Mouse (Mus musculus) embryonic facial prominence, embryonic 11.5 days (tissue): Measurements from ENCODE around the gene Col4a1. TPM values are rescaled to one million over a fixed set of nuclear protein-coding genes. Genes with fewer than 3 reads are reported as not detected.

Experiments
- ATAC-seq: fragments of 200-750 bp; cut with Nextera tagmentation; replicated peaks from 2 replicates; pipeline ENCODE4 v1.8.0; 2017; ENCODE audit warnings: low read depth; ENCODE audit not compliant: insufficient number of reproducible peaks, low FRiP score, low TSS enrichment
- DNase-seq: peaks from one replicate; pipeline ENCODE4 v3.0.0-alpha.2; 2015; ENCODE audit warnings: low spot score
- H3K27ac ChIP-seq: fragments of 300-500 bp; sonication (generic); replicated peaks from 2 replicates; pipeline ENCODE4 v1.5.1; 2014; ENCODE audit warnings: mild to moderate bottlenecking, low read depth, low read length, control low read depth
- H3K27me3 ChIP-seq: fragments of 300-500 bp; sonication (generic); 2 replicates; pipeline ENCODE4 v1.6.1; 2014; ENCODE audit warnings: mild to moderate bottlenecking, low read length, moderate library complexity, mixed read lengths; ENCODE audit not compliant: control insufficient read depth, insufficient read depth
- H3K36me3 ChIP-seq: fragments of 300-500 bp; sonication (generic); replicated peaks from 2 replicates; pipeline ENCODE4 v1.6.1; 2014; ENCODE audit warnings: low read depth, mild to moderate bottlenecking, low read length, moderate library complexity, mixed read lengths; ENCODE audit not compliant: control insufficient read depth, insufficient read depth
- H3K4me1 ChIP-seq: fragments of 300-500 bp; sonication (generic); 2 replicates; pipeline ENCODE4 v1.6.1; 2014; ENCODE audit warnings: low read length, mixed read lengths; ENCODE audit not compliant: control insufficient read depth, insufficient read depth
- H3K4me2 ChIP-seq: fragments of 300-500 bp; sonication (generic); 2 replicates; pipeline ENCODE4 v1.6.1; 2014; ENCODE audit warnings: low read depth, mild to moderate bottlenecking, control low read depth, low read length, moderate library complexity
- H3K4me3 ChIP-seq: fragments of 300-500 bp; sonication (generic); 2 replicates; pipeline ENCODE4 v1.5.1; 2014; ENCODE audit warnings: low read depth, low read length, control low read depth
- H3K9ac ChIP-seq: fragments of 300-500 bp; sonication (generic); replicated peaks from 2 replicates; pipeline ENCODE4 v1.6.1; 2014; ENCODE audit warnings: mild to moderate bottlenecking, control low read depth, low read length
- H3K9me3 ChIP-seq: fragments of 300-500 bp; sonication (generic); replicated peaks from 2 replicates; pipeline ENCODE4 v1.6.1; 2016; ENCODE audit warnings: mild to moderate bottlenecking, low read length, inconsistent platforms, mixed read lengths; ENCODE audit not compliant: control insufficient read depth
- WGBS: fragments of 180-500 bp; shearing (Covaris S2); extraction: QIAGEN DNeasy Blood & Tissue Kit; methylation state at CpG from one replicate; pipeline ENCODE4 v1.1.7; 2014; 5-methylcytosine and 5-hydroxymethylcytosine counted together
- polyA plus RNA-seq: library from polyadenylated mRNA; unstranded; fragments of >200 nt; fragmentation: Nextera tagmentation; extraction: Ambion mirVana; gene quantifications from 2 replicates; pipeline ENCODE4 v1.2.1, GENCODE M21; 2014

The Col4a1 gene
- polyA plus RNA-seq, 1 experiment from 2014 or later = 93.6 TPM

DNA sequence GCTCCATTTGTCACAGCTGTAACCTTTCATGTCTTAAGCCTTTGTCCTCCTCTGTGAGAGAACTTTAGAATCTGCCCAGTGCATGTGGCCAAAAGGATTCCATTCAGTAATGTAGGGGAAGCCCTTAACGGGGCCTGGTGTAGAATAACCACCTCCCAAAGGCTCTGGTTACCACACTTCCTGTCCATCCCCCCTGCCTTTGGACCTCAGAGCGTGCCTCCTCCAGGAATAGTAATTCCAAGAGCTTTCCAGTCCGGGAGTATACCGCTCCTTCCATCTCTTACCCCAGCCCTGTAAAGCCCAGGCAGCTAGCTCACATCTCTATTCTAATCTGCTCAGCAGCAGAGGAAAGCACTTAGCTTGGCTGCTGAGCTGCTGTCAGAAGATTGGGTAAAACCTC is 14.7 kb upstream of the Col4a1 start:
- Histone ChIP-seq H3K27me3 (no peaks in the 10 kb centered on the region), H3K9me3 (no peaks in the 10 kb centered on the region), H3K4me1 (0 out of 2 replicates have a peak, but pooled peaks cover 3% of the 10 kb centered on the region), H3K36me3 (no peaks in the 10 kb centered on the region), H3K27ac (no peak overlapping the region), H3K9ac (no peak overlapping the region), H3K4me2 (no peak overlapping the region), H3K4me3 (no peak overlapping the region)
- DNase-seq (peak; percentile 49), ATAC-seq (no peak)
- 32% methylated on average over 4 of the region's 4 CpGs for WGBS

DNA sequence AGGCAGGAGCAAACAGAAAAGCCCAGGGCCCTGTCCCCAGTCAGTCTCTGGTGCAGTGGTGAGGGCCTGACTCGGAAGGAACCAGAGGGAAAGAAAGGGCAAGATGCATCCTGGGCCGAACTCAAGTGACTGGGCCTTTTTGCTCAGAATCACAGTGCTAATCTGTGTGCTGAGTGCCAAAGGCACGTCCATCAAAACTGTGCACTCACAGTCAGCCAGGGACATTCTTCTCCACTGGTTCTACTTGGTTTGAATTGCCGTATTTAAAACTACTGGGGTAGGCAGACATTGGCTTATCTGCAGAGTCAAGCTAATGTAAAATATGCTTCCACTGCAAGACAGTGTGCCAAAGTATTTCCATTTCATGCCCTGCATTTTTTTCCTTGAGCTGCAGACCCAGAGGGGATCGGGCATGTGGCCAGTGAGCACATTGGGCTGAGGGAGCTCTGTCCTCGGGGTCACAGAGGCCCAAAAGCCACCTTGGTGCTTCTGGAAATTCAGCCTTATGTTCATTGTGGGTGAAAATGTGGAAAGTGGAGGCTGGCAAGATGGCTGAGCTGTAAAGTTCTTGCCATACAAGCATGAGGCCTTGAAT is 12.3 kb upstream of the Col4a1 start:
- WGBS = 81% methylated on average over 6 of the region's 6 CpGs
- no peak overlapping the region for H3K4me3 ChIP-seq
- H3K9ac ChIP-seq = no peak overlapping the region
- no peaks in the 10 kb centered on the region for H3K36me3 ChIP-seq
- H3K9me3 ChIP-seq = no peaks in the 10 kb centered on the region
- H3K27me3 ChIP-seq = no peaks in the 10 kb centered on the region
- ATAC-seq (no peak), DNase-seq (no peak)
- H3K27ac ChIP-seq = no peak overlapping the region
- 0 out of 2 replicates have a peak, but pooled peaks cover 3% of the 10 kb centered on the region for H3K4me1 ChIP-seq
- H3K4me2 ChIP-seq = no peak overlapping the region

DNA sequence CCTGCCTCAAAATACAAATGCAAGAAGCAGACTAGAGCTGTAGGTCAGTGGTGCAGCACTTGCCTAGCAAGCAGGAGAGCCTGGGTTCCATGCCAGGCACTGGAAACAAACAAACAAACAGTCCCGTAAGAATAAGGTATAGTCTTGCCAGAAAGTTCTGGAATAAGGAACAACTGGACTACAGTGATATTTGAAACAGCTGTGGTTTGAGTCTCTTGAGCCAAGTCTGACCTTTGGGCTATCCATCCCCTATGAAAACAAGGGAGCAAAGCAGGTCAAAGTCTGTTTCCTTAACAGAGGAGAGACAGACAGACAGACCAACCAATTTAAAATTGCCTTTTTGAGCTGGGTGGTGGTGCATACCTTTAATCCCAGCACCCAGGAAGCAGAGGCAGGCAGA is 11.1 kb upstream of the Col4a1 start:
- Histone ChIP-seq H3K27me3 (no peaks in the 10 kb centered on the region), H3K4me1 (0 out of 2 replicates have a peak, but pooled peaks cover 3% of the 10 kb centered on the region), H3K9me3 (no peaks in the 10 kb centered on the region), H3K27ac (no peak overlapping the region), H3K4me3 (no peak overlapping the region), H3K9ac (no peak overlapping the region), H3K36me3 (no peaks in the 10 kb centered on the region), H3K4me2 (no peak overlapping the region)
- 81% methylated on average over 1 of the region's 1 CpGs for WGBS
- ATAC-seq = no peak
- no peak for DNase-seq

DNA sequence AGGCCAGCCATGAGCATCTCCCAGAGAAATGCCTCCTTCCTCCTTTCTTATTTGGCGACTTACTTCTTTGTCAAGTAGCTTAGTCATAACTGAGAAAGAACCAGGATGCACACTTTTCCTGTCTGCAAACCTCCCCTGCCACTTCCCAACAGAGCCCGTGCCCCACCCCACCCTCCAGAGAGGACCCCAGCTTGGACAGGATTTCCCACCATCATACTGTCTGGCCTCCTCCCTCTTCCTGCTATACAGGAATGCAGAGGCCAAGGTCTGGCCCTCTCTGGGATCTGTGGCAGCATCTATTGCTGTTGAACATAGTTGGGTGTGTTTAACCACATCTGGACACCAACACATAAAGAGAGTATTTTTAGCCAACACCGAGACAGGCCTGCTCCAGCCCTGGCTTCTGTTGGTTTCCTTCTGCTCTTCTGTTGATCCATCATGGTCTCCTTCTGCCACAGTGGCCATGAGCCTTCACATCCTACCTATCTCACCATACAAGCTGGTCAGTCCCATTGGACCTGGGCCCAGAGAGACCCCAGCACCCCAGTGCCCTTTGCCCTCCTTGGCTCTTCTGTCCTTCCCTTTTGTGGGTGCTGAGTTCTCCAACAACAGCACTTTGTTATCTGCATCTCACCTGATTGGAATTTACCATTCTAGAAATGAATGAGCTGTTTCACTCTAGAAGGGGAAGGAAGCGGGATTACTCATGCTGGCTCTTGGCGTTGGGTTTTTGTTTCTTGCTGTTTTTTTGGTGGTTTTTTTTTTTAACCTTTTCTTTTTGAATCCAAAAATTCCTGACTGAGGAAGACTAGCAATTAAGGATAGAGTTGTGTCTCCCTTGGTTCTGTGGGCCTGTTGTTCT is 10.3 kb upstream of the Col4a1 start:
- DNase-seq (no peak), ATAC-seq (no peak)

DNA sequence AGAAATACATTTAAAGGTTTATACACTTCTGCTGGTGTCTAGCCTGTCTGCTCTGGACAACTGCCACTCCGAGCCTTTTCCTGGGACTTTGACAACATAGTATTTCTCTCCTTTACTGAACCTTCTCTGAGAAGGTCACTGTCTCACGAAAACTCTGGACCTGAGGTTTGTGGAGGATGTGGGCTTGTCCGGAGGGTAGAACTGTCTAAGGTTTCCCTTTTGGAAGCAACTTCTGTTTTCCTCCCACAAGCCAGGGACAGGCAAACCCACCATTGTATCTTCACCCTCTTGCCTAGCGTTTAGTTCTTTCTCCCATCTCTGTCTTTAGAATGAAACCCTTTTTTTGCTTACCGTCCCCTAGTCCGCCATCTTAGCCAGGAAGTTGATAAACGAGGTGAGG is 9.2 kb upstream of the Col4a1 start:
- no peaks in the 10 kb centered on the region for H3K27me3 ChIP-seq
- ATAC-seq (no peak), DNase-seq (no peak)
- WGBS = 91% methylated on average over 7 of the region's 7 CpGs
- H3K4me1 ChIP-seq = no peaks in the 10 kb centered on the region
- H3K36me3 ChIP-seq = no peaks in the 10 kb centered on the region
- no peak overlapping the region for H3K4me2 ChIP-seq
- no peak overlapping the region for H3K9ac ChIP-seq
- H3K27ac ChIP-seq = no peak overlapping the region
- no peaks in the 10 kb centered on the region for H3K9me3 ChIP-seq
- no peak overlapping the region for H3K4me3 ChIP-seq

More for the DNA sequence above, 10.3 kb upstream of the Col4a1 start:
- Histone ChIP-seq H3K4me1 (0 out of 2 replicates have a peak, but pooled peaks cover 3% of the 10 kb centered on the region), H3K9me3 (no peaks in the 10 kb centered on the region), H3K36me3 (no peaks in the 10 kb centered on the region), H3K4me2 (no peak overlapping the region), H3K9ac (no peak overlapping the region), H3K27me3 (no peaks in the 10 kb centered on the region), H3K4me3 (no peak overlapping the region), H3K27ac (no peak overlapping the region)
- 90% methylated on average over 5 of the region's 5 CpGs for WGBS

DNA sequence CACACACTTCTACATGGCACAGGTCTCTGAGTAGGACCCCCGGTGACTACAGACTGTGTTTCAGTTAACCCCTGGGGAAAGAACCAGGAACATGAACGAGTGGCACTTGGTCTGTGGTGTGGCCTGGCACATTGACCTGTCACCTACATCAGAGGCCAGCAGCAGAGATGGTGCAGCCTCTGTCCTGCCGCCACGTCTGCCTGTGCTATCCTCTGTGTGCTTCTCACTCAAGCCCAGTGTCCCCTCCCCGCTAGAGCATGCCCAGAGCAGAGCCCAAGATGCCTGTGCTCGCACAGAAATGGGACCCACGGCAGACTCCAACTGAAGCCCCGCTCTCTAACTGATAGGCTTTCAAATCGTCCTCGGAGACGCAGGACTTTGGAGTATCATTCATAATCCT is 6.8 kb upstream of the Col4a1 start:
- Histone ChIP-seq H3K4me3 (no peak overlapping the region), H3K4me2 (no peak overlapping the region), H3K4me1 (no peaks in the 10 kb centered on the region), H3K9ac (no peak overlapping the region), H3K9me3 (no peaks in the 10 kb centered on the region), H3K36me3 (no peaks in the 10 kb centered on the region), H3K27me3 (no peaks in the 10 kb centered on the region), H3K27ac (no peak overlapping the region)
- no peak for DNase-seq
- 89% methylated on average over 11 of the region's 11 CpGs for WGBS
- no peak for ATAC-seq

DNA sequence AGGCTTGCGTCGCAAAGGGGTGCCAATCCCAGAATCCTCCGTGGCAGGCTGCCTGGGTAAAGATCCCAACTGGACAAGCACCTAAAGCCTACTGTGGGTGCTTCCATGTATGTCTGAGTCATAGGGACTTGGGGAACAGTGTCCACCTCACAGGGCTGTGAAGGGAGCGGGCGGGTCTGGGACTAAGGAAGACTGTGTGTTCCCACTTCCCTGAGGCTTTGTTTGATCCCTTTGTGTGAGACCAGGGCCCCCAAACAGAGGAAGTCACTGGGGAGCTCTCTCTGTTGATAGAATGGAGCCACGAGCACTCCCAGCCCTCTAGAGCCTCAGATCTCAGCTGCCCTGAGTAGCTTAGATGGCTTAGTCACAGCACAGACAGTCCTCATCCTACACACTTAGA is 3.5 kb upstream of the Col4a1 start:
- 78% methylated on average over 6 of the region's 6 CpGs for WGBS
- no peak overlapping the region for H3K4me2 ChIP-seq
- no peaks in the 10 kb centered on the region for H3K27me3 ChIP-seq
- DNase-seq (no peak), ATAC-seq (no peak)
- no peaks in the 10 kb centered on the region for H3K4me1 ChIP-seq
- H3K36me3 ChIP-seq = no peaks in the 10 kb centered on the region
- H3K4me3 ChIP-seq = no peak overlapping the region
- H3K9me3 ChIP-seq = no peaks in the 10 kb centered on the region
- no peak overlapping the region for H3K27ac ChIP-seq
- H3K9ac ChIP-seq = no peak overlapping the region
